Mouse (Mus musculus) erythroblast, embryonic 14.5 days (primary cell): ENCODE data around the gene Slc35a1.

Source experiments
- GATA1 ChIP-seq: IDR thresholded peaks from 2 replicates; pipeline ENCODE4 v1.6.1; 2012; ENCODE audit warnings: low read length, inconsistent platforms, mixed read lengths
- TAL1 ChIP-seq: IDR thresholded peaks from 3 replicates; pipeline ENCODE4 v1.6.1; 2012; ENCODE audit warnings: low read length, inconsistent platforms, mixed read lengths

GRCm38 (mm10) chr4:34729851-34730341, 42.7 kb upstream of the Slc35a1 start, which contains the start of gene Cfap206:
- no peak for TF ChIP-seq TAL1
- no peak for TF ChIP-seq GATA1
